Mouse (Mus musculus): ENCODE measurements around the gene Wfs1.

Gene Wfs1

DNA sequence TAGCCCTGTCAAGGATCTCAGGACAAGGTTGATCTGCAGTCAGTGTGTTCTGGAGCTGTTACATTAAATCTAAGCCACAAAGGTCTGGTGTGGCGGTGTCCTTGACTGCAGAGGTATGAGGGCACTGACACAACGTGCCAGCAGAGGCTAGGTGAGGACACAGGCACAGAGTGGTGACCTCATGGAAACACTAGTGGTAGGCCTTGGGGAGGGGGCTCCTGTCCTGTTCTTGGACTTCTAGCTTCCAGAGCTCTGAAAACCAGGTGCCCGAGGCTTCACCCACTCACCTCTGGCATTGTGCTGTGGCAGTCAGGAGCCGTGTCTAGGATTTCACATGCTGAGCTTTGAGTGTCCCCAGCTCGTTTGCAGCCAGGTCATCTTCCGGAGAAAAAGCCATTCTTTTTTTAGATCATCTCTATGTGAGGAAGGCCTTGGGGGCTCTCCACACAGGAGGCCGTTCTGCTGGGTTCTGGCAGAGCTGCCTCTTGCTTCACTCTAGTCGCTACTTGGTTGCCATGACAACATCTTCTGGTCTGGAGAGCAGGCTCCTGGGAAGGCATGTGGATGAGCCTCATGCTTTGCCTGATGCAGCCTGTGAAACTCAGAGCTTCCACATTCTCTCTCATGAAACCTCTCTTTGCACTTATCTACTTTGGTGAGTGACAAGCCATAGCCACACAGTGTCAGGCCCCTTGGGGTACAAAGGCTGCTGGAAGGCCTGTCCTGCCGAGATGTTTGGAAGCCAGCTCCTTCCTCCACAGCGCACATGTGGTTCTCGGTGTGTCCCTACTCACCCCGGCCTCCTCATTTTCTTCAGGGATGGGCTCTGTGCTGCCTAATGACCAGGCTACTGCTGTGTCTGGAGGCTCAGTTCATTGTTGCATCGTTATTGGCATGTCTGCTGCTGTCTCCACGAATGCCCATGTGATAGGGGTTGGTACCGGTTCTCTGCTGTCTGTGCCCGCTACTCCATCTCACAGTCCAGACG, 53.2 kb downstream of the Wfs1 start:
- DNase-seq (ENCODE audit: low read depth, low spot score): no peak

GRCm38 (mm10) chr5:36933383-36933782, 55.6 kb downstream of the Wfs1 start:
- no peak for DNase-seq (ENCODE audit: low read depth, low spot score)

DNA sequence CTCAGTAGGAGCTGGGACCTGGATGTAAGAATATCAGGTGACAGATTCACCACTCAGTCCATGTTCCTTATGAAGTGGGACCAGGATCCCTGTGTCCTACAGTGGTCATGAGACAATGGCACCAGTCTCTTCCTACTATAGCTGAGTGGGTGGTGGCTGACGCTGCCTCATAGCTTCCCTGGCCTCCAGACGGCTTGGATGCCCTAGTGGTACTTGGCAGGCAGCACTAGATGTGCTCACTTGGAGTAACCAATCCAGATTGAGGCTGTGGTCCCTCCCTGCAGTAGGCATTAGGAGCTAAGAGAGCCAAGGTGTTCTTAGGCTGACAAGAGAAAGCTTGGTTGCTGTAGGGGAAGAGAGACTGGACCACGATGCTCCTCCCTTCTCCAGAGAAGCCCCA, 59.6 kb downstream of the Wfs1 start:
- no peak for DNase-seq (ENCODE audit: low read depth, low spot score)

GRCm38 (mm10) chr5:36928701-36929100, 60.3 kb downstream of the Wfs1 start:
- DNase-seq (ENCODE audit: low read depth, low spot score): no peak

DNA sequence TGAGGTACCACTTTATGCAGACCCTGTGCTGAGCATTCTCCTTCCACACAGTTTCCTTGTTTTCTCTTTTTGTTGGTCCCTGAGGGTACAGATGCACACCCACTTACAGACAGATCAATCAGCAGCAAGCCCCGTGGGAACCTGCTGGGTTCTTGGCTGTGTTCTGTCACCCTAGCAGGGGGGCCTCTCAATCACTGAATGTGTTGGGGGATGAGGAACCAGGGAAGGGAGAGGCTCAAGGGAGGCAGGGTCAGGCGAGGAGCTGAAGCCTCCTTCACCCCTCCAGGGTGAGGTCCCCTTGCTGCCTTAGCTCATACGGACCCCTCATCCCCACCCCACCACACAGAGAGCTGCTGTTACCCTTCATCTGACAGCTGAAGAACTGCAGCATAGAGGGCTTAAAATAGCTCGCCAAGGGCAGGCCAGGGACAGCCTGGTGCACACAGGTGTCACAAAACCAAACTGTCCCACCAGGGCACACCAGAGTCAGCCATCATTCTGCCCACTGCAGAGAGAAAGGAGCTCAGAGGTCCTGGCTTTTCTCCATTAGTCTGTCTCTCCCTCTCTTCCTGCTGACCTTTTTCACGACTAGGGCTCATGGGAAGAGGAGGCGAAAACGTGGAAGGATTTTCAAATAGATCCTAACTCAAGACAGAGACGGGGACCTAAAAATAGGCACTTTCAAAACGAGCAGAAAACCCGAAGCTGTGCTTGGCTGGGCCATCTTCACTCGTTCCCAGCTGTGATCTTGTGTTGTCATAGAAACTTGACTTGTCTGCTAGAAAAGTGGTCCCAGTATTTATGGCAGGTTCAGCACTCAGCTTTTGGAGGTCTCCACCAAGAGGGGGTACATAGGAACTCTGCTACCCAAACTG, 64.9 kb downstream of the Wfs1 start:
- no peak for DNase-seq (ENCODE audit: low read depth, low spot score)

- DNase-seq (ENCODE audit: low read depth, low spot score): no peak
Observed at GRCm38 (mm10) chr5:36922811-36923210, 66.2 kb downstream of the Wfs1 start.

- DNase-seq (ENCODE audit: low read depth, low spot score): no peak
Observed at GRCm38 (mm10) chr5:36921871-36922270, 67.1 kb downstream of the Wfs1 start.

- DNase-seq (ENCODE audit: low read depth, low spot score): no peak
Observed at GRCm38 (mm10) chr5:36920072-36920471, 68.9 kb downstream of the Wfs1 start.

DNA sequence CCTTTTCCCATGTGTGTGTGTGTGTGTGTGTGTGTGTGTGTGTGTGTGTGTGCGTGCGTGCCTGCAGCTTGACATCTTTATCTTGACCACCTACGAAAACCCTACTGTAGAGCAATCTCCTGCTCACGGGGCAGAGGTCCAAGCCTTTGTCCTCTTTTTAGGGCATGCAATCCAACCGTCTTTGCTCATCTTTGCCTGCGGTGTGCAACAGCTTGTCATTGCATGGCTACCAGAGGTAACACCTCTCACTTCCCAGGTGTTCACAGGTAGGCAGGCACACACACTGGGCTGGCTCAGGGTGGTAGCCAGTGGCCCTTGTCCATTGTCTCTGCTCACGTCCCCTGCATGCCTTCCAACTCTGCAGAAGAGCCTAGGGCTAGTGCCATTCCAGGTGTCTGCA, 71.0 kb downstream of the Wfs1 start:
- DNase-seq (ENCODE audit: low read depth, low spot score): no peak

DNA sequence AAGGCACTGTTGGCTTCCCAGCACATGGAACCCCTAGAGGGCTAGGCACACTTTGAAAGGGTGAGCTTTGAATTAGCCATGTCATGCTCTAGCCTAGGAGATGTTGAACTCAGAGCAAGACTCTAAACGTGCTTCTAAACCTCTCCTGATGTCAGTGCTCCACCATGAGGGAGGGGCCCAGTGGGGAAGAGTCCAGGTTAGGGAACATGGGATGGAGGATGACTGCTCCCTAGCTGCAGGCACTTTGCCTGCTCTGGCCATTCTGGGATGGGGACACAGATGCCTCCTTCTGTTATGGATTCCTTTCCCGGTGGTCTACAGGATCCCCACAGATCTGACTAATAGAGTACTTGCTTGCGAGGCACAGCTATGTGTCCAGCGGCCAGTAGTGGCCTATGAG, 71.8 kb downstream of the Wfs1 start:
- no peak for DNase-seq (ENCODE audit: low read depth, low spot score)

DNA sequence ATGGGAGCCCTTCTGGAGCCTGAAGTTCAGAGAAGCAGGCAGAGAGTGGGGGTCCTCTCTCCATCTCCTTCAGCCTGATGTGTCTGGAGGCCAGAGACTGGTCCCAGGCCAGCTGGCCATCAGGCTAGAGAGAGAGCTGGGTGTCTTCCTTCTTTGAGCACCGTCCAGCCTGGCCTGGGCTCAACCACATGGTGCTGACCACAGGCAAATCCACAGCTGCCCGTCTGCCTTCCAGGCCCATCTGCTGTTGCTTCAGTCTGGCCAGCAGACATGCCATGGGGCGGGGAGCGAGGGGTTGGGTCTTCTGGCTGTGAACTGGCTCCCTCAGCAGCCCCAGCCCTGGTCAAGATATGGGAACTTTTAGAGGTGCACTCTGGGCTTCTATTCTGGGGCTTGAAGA, 72.4 kb downstream of the Wfs1 start:
- DNase-seq (ENCODE audit: low read depth, low spot score): no peak
